Mouse (Mus musculus): ENCODE data around the gene Slc44a5.
"Not testable (repeated sequence)": the region's sequence is repeated elsewhere in the genome, so short reads cannot be mapped to it uniquely, and the experiment has no call there.

Gene Slc44a5

DNA sequence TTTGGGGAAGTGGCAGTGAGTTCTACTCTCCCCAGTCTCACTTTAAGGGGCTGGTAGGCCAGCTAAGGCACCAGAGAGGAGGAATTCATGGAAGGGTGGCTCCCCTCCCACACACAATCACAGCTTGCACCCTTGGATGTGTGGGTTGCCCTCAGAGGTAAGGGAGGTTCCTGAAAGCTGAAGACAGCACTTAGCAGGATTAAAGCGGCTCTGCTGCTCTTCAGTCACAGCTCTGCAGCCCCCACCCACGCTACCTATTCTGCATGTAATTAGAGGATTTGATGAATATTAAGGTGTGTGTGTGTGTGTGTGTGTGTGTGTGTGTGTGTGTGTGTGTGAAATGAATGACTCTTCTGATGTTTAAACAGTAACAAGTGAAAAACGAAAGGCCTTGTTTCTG is 163.3 kb downstream of the Slc44a5 start:
- TF ChIP-seq CTCF (conservative IDR thresholded peaks at IDR 0.05; ENCODE audit: low read length) (no peak), NANOG (IDR thresholded peaks at IDR 0.05; ENCODE audit: borderline replicate concordance, low read length) (no peak), POU5F1 (IDR thresholded peaks at IDR 0.05; ENCODE audit: borderline replicate concordance, low read length) (no peak)
- H3K4me1 ChIP-seq (replicated peaks; ENCODE audit: low read depth, low read length), result no peaks in the 10 kb centered on the region
- no peaks in the 10 kb centered on the region for H3K9me3 ChIP-seq (ENCODE audit: low read length)
- H3K4me3 ChIP-seq (replicated peaks; ENCODE audit: low read length), result no peak overlapping the region
- H3K27me3 ChIP-seq (ENCODE audit: insufficient read depth, low read length), result no peaks in the 10 kb centered on the region
- H3K36me3 ChIP-seq (ENCODE audit: insufficient read depth, low read length), result no peaks in the 10 kb centered on the region

DNA sequence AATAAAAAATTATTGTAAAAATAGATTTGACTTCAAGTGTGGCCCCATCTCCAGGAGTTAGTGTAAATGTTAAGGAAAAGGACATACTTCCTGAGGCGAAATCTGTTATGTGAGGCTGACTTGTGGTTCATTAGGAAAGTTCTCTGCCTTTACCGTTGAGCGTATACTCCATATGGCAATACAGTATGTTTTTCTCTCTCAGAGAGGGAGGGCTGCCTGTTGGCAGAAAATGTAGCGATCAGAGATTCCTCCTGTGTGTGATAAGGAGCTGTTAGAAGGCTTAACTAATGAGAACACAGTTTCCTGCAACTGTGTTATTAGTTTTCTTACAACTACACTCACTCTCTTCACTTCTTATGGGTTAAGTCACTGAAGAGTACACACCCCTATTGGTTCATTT is 168.1 kb downstream of the Slc44a5 start:
- no peaks in the 10 kb centered on the region for H3K27me3 ChIP-seq (ENCODE audit: insufficient read depth, low read length)
- H3K9me3 ChIP-seq (ENCODE audit: low read length), result no peaks in the 10 kb centered on the region
- TF ChIP-seq NANOG (IDR thresholded peaks at IDR 0.05; ENCODE audit: borderline replicate concordance, low read length), result no peak
- no peak for TF ChIP-seq POU5F1 (IDR thresholded peaks at IDR 0.05; ENCODE audit: borderline replicate concordance, low read length)
- TF ChIP-seq CTCF (conservative IDR thresholded peaks at IDR 0.05; ENCODE audit: low read length), result no peak

DNA sequence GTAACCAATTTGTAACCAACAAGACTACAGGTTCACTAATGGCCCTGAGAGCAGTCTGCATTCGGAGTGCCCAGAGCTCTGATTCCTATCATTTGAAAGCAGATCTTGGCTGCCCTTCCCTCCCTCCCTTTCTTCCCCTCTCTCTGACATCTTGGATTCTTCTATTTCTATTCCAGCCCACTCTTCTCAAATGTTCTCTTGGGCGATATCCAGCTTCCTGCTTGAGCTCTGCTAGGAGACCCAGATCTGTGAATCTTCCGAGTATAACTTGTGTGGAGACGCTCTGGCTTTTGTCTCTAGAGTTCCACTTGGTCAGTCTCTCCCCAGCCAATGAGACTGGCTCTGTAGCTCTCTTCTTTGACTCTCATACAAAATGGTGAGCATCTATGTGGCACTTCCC is 169.4 kb downstream of the Slc44a5 start:
- H3K27me3 ChIP-seq (ENCODE audit: insufficient read depth, low read length), result no peaks in the 10 kb centered on the region
- no peak for TF ChIP-seq CTCF (conservative IDR thresholded peaks at IDR 0.05; ENCODE audit: low read length)
- no peak for TF ChIP-seq NANOG (IDR thresholded peaks at IDR 0.05; ENCODE audit: borderline replicate concordance, low read length)
- no peak for TF ChIP-seq POU5F1 (IDR thresholded peaks at IDR 0.05; ENCODE audit: borderline replicate concordance, low read length)
- no peaks in the 10 kb centered on the region for H3K36me3 ChIP-seq (ENCODE audit: insufficient read depth, low read length)
- H3K4me1 ChIP-seq (replicated peaks; ENCODE audit: low read depth, low read length), result no peaks in the 10 kb centered on the region
- H3K9me3 ChIP-seq (ENCODE audit: low read length), result no peaks in the 10 kb centered on the region
- no peak overlapping the region for H3K4me3 ChIP-seq (replicated peaks; ENCODE audit: low read length)

More for the DNA sequence above, 168.1 kb downstream of the Slc44a5 start:
- Histone ChIP-seq H3K36me3 (ENCODE audit: insufficient read depth, low read length) (no peaks in the 10 kb centered on the region), H3K4me3 (replicated peaks; ENCODE audit: low read length) (no peak overlapping the region), H3K4me1 (replicated peaks; ENCODE audit: low read depth, low read length) (no peaks in the 10 kb centered on the region)

DNA sequence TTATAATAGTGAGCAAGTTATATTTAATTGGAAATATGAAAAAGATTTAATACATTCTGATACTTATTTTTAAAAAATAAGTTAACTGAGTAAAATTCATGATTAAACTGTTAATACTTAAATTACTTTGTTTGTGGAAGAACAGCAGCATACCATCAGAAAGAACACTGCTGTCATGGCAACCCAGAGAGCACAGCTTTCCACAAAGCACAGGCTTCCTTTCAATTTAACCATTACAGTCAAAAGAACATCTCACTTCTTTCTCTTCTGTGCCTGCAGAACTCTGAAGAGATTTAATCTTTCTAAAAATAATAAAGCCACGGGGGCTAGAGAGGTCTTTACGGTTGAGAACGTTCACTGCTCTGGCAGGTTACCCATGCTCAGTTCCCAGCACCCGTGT is 172.5 kb downstream of the Slc44a5 start:
- Histone ChIP-seq H3K27me3 (ENCODE audit: insufficient read depth, low read length) (no peaks in the 10 kb centered on the region), H3K36me3 (ENCODE audit: insufficient read depth, low read length) (no peaks in the 10 kb centered on the region), H3K4me3 (replicated peaks; ENCODE audit: low read length) (no peak overlapping the region), H3K4me1 (replicated peaks; ENCODE audit: low read depth, low read length) (no peaks in the 10 kb centered on the region), H3K9me3 (ENCODE audit: low read length) (no peaks in the 10 kb centered on the region)
- no peak for TF ChIP-seq NANOG (IDR thresholded peaks at IDR 0.05; ENCODE audit: borderline replicate concordance, low read length)
- TF ChIP-seq CTCF (conservative IDR thresholded peaks at IDR 0.05; ENCODE audit: low read length), result no peak

DNA sequence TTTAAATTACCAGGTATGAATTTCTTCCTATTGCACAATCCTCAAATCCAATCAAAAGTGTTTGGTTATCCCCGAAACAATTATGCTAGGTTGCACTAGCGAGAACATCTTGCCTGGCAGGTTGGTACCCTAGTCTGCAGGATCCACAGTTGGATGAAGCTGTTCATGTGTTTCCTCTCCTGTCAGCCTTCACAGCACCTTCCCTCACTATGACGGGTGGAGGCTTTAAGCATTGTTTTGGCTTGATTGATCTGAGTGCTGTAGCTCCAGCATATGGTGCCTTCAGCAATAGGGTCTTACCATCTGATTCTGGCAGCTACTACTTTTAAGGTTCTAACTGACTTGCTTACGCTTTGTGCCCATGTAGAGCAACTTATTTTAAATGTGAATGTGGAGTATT is 176.5 kb downstream of the Slc44a5 start:
- H3K4me1 ChIP-seq (replicated peaks; ENCODE audit: low read depth, low read length), result peaks cover 2% of the 10 kb centered on the region; the same call in 1 of the 2 replicates
- no peaks in the 10 kb centered on the region for H3K9me3 ChIP-seq (ENCODE audit: low read length)

DNA sequence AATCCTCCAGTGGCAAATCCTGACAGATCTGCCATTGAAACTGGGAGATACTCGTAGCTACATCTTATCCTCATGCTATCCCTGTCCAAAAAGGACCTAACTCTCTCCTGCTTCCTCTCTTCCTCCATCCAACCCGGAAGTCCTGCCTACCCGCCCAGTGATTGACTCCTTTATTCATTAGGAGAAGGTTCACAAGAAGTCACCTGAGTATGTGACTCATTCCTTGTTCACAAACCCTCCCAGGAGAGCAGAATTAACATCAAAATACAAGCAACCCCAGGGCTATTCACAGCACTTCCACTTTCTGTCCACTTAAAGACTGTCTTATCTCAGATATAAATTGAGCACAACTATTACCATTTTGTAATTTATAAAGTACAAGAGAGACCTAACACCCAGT is 180.3 kb downstream of the Slc44a5 start:
- H3K27me3 ChIP-seq (ENCODE audit: insufficient read depth, low read length); H3K4me3 ChIP-seq (replicated peaks; ENCODE audit: low read length); H3K9me3 ChIP-seq (ENCODE audit: low read length); H3K36me3 ChIP-seq (ENCODE audit: insufficient read depth, low read length); H3K4me1 ChIP-seq (replicated peaks; ENCODE audit: low read depth, low read length): not testable (repeated sequence)

More for the DNA sequence above, 176.5 kb downstream of the Slc44a5 start:
- no peak for TF ChIP-seq POU5F1 (IDR thresholded peaks at IDR 0.05; ENCODE audit: borderline replicate concordance, low read length)
- TF ChIP-seq CTCF (conservative IDR thresholded peaks at IDR 0.05; ENCODE audit: low read length), result no peak
- no peak for TF ChIP-seq NANOG (IDR thresholded peaks at IDR 0.05; ENCODE audit: borderline replicate concordance, low read length)
- Histone ChIP-seq H3K36me3 (ENCODE audit: insufficient read depth, low read length) (no peaks in the 10 kb centered on the region), H3K4me3 (replicated peaks; ENCODE audit: low read length) (no peak overlapping the region), H3K27me3 (ENCODE audit: insufficient read depth, low read length) (no peaks in the 10 kb centered on the region)

DNA sequence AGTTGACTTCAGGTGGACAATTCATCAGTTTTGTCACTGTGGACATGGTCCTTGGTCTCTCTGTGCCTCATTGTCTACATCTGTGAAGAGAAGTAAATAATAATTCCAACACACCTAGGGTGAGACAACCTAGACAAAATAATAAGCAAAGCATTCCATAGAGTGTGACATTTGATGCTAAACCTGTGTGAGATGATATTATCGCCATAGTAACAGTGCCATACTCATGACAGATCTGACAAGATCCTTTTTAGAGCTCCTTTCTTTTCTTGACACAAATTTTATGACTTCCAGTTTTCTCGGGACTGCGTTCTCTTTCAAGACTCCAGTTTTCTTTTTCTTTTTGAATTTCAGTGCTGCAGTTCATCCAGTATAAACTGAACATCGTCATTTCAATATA is 192.6 kb downstream of the Slc44a5 start:
- H3K9me3 ChIP-seq (ENCODE audit: low read length), result no peaks in the 10 kb centered on the region
- H3K4me1 ChIP-seq (replicated peaks; ENCODE audit: low read depth, low read length), result no peaks in the 10 kb centered on the region
- no peaks in the 10 kb centered on the region for H3K36me3 ChIP-seq (ENCODE audit: insufficient read depth, low read length)
- no peaks in the 10 kb centered on the region for H3K27me3 ChIP-seq (ENCODE audit: insufficient read depth, low read length)
- TF ChIP-seq CTCF (conservative IDR thresholded peaks at IDR 0.05; ENCODE audit: low read length), result no peak
- TF ChIP-seq POU5F1 (IDR thresholded peaks at IDR 0.05; ENCODE audit: borderline replicate concordance, low read length), result no peak
- TF ChIP-seq NANOG (IDR thresholded peaks at IDR 0.05; ENCODE audit: borderline replicate concordance, low read length), result no peak
- no peak overlapping the region for H3K4me3 ChIP-seq (replicated peaks; ENCODE audit: low read length)

DNA sequence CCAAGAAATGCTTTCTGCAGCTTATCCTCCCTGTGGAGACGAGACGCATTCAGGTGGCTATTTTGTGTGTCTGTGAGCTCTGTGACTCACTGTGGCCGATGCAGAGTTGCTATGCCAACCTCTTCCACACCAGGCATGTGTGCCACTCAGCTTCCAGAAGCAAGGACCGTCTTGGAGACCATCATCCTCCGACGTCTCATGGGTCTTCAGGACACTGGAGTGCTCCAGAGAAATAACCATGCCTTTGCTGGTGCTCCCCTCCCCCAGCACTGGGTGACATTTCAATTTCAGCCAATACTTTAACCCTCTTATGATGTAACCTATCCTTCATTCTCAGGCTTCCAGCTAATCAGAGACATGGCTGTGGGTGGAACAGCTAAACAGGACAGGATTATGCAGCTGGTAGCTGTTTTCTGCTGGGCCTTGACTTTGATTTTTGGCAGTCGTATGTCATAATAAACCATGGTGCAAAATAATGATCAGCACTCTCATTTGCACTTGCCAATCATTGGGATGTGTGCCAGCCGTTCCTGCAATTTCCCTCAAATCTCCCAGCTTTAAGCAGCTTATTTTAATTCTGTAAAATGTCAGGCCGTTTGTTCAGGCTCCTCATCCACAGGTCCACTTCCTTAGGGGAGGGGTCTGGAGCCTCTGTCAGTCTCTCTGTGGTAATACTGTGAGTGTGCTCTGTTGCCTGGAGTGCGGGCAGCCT is 198.8 kb downstream of the Slc44a5 start:
- H3K4me1 ChIP-seq (replicated peaks; ENCODE audit: low read depth, low read length), result peaks cover 13% of the 10 kb centered on the region
- H3K36me3 ChIP-seq (ENCODE audit: insufficient read depth, low read length), result no peaks in the 10 kb centered on the region
- peaks cover 14% of the 10 kb centered on the region for H3K9me3 ChIP-seq (ENCODE audit: low read length)
- H3K27me3 ChIP-seq (ENCODE audit: insufficient read depth, low read length), result no peaks in the 10 kb centered on the region
- no peak for TF ChIP-seq POU5F1 (IDR thresholded peaks at IDR 0.05; ENCODE audit: borderline replicate concordance, low read length)
- TF ChIP-seq NANOG (IDR thresholded peaks at IDR 0.05; ENCODE audit: borderline replicate concordance, low read length), result no peak
- TF ChIP-seq CTCF (conservative IDR thresholded peaks at IDR 0.05; ENCODE audit: low read length), result no peak
- no peak overlapping the region for H3K4me3 ChIP-seq (replicated peaks; ENCODE audit: low read length)

DNA sequence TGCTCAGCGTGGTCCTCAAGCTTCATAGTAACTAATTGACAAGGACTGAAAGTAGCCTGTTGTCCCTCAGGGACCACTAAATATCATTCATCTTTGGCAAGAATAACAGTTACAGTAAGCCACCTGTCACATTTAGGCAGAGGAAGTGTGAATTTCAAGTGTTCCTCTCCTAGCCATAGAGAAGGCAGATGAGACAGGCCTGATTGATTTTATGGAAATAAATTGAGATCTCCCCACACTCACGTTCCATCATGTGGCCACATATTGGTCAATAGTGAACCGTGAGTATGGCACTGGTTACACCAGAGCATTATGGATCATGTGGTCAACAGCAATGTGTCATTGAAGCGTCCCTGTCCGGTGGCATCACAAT is 199.3 kb downstream of the Slc44a5 start:
- H3K9me3 ChIP-seq (ENCODE audit: low read length), result peaks cover 19% of the 10 kb centered on the region
- no peaks in the 10 kb centered on the region for H3K27me3 ChIP-seq (ENCODE audit: insufficient read depth, low read length)
- H3K4me1 ChIP-seq (replicated peaks; ENCODE audit: low read depth, low read length), result peaks cover 13% of the 10 kb centered on the region
- H3K36me3 ChIP-seq (ENCODE audit: insufficient read depth, low read length), result no peaks in the 10 kb centered on the region
- TF ChIP-seq NANOG (IDR thresholded peaks at IDR 0.05; ENCODE audit: borderline replicate concordance, low read length) (no peak), POU5F1 (IDR thresholded peaks at IDR 0.05; ENCODE audit: borderline replicate concordance, low read length) (no peak), CTCF (conservative IDR thresholded peaks at IDR 0.05; ENCODE audit: low read length) (no peak)
- no peak overlapping the region for H3K4me3 ChIP-seq (replicated peaks; ENCODE audit: low read length)

All from E14TG2a.4 (cell line).